Mouse (Mus musculus) NIH3T3 (cell line): Measurements from ENCODE around the gene Kalrn.

Experiments used
- DNase-seq: peaks from one replicate; pipeline ENCODE4 v3.0.0-alpha.2; 2012; ENCODE audit warnings: low read depth

Kalrn gene

GRCm38 (mm10) chr16:34502110-34502509 lies 71.2 kb downstream of the Kalrn start:
- no peak for DNase-seq

- DNase-seq, result no peak
Observed at GRCm38 (mm10) chr16:34494741-34495140, 78.6 kb downstream of the Kalrn start.

GRCm38 (mm10) chr16:34493914-34494313 lies 79.4 kb downstream of the Kalrn start:
- DNase-seq, result peak; percentile 74

- no peak for DNase-seq
Observed at GRCm38 (mm10) chr16:34491225-34491624, 82.1 kb downstream of the Kalrn start.

- DNase-seq, result peak; percentile 51
Observed at GRCm38 (mm10) chr16:34490506-34490905, 82.8 kb downstream of the Kalrn start.

- DNase-seq, result no peak
Observed at GRCm38 (mm10) chr16:34489805-34490325, 83.5 kb downstream of the Kalrn start.

- DNase-seq, result no peak
Observed at GRCm38 (mm10) chr16:34487823-34488222, 85.5 kb downstream of the Kalrn start.

- no peak for DNase-seq
Observed at GRCm38 (mm10) chr16:34487268-34487667, 86.1 kb downstream of the Kalrn start.

- peak; percentile 49 for DNase-seq
Observed at GRCm38 (mm10) chr16:34485483-34485882, 87.8 kb downstream of the Kalrn start.

- DNase-seq, result peak; percentile 20
Observed at GRCm38 (mm10) chr16:34484921-34485320, 88.4 kb downstream of the Kalrn start.

- DNase-seq, result no peak
Observed at GRCm38 (mm10) chr16:34484213-34484612, 89.1 kb downstream of the Kalrn start.

GRCm38 (mm10) chr16:34483716-34484115 lies 89.6 kb downstream of the Kalrn start:
- DNase-seq, result no peak

GRCm38 (mm10) chr16:34474741-34475140 lies 98.6 kb downstream of the Kalrn start:
- DNase-seq, result no peak

- DNase-seq, result no peak
Observed at GRCm38 (mm10) chr16:34473891-34474290, 99.4 kb downstream of the Kalrn start.

GRCm38 (mm10) chr16:34471441-34471840 lies 101.9 kb downstream of the Kalrn start:
- no peak for DNase-seq

GRCm38 (mm10) chr16:34470343-34470742 lies 103.0 kb downstream of the Kalrn start:
- no peak for DNase-seq

- peak; percentile 32 for DNase-seq
Observed at GRCm38 (mm10) chr16:34469277-34469868, 104.0 kb downstream of the Kalrn start.

- no peak for DNase-seq
Observed at GRCm38 (mm10) chr16:34466649-34467048, 106.7 kb downstream of the Kalrn start.

- DNase-seq, result peak; percentile 35
Observed at GRCm38 (mm10) chr16:34456314-34456713, 117.0 kb downstream of the Kalrn start.

- DNase-seq, result no peak
Observed at GRCm38 (mm10) chr16:34445666-34446065, 127.7 kb downstream of the Kalrn start.

GRCm38 (mm10) chr16:34441704-34442103 lies 131.6 kb downstream of the Kalrn start:
- no peak for DNase-seq

GRCm38 (mm10) chr16:34440994-34441414 lies 132.3 kb downstream of the Kalrn start:
- peak; percentile 97 for DNase-seq

- no peak for DNase-seq
Observed at GRCm38 (mm10) chr16:34440019-34440615, 133.2 kb downstream of the Kalrn start.

GRCm38 (mm10) chr16:34430131-34430530 lies 143.2 kb downstream of the Kalrn start:
- no peak for DNase-seq
